Mouse (Mus musculus): ENCODE results near the gene Radil.

GRCm38 (mm10) chr5:142556721-142557120, 5.8 kb upstream of the Radil start:
- TF ChIP-seq GATA1 (IDR thresholded peaks at IDR 0.05; ENCODE audit: borderline replicate concordance, low read length) (no peak), FLI1 (IDR thresholded peaks at IDR 0.05; ENCODE audit: low read length) (no peak)
